Mouse (Mus musculus): Measurements from ENCODE around the gene Sun1. TPM values are rescaled to one million over a fixed set of nuclear protein-coding genes. Genes with fewer than 3 reads are reported as not detected.
A peak's percentile ranks its signal among the peaks of the same experiment; 100 is the strongest.

The Sun1 gene
- polyA plus RNA-seq, 1 experiment from 2014 or later = 49.1 TPM

- 67% methylated on average over 10 of the region's 11 CpGs for WGBS
- no peak for ATAC-seq
Measured at GRCm38 (mm10) chr5:139281373-139282112, 81.1 kb downstream of the Sun1 start.

DNA sequence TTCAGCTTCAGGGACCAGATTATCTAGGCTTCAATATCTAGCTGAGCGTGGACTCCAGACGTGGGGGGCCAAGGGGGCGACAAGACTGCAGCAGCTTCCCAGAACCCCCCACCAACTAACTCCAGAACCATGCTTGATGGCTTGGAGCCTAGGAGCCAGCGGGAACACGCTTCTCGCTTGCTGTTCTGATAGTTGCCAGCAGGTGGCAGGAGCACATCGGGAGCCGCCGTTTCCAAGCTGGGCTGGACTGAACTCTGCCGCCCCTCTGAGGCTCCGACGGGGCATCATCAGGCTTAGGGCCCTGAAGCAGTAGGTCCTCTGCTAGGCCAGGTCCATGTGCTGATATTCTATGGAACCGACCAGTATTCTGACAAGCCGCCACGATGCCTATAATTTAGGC, 81.8 kb downstream of the Sun1 start:
- no peaks in the 10 kb centered on the region for H3K36me3 ChIP-seq
- 6% methylated on average over 15 of the region's 15 CpGs for WGBS

More at GRCm38 (mm10) chr5:139281373-139282112, 81.1 kb downstream of the Sun1 start:
- no peaks in the 10 kb centered on the region for H3K36me3 ChIP-seq
- no peak overlapping the region for H3K9ac ChIP-seq (replicated peaks)
- no peaks in the 10 kb centered on the region for H3K4me1 ChIP-seq (replicated peaks)
- H3K9me3 ChIP-seq = no peaks in the 10 kb centered on the region
- H3K4me3 ChIP-seq (replicated peaks) = no peak overlapping the region
- H3K27ac ChIP-seq = no peak overlapping the region
- no peak overlapping the region for H3K4me2 ChIP-seq (replicated peaks)
- no peaks in the 10 kb centered on the region for H3K27me3 ChIP-seq

GRCm38 (mm10) chr5:139283460-139284180, 83.2 kb downstream of the Sun1 start:
- 94% methylated on average over 14 of the region's 14 CpGs for WGBS

More for the DNA sequence above, 81.8 kb downstream of the Sun1 start:
- Histone ChIP-seq H3K4me1 (replicated peaks) (no peaks in the 10 kb centered on the region), H3K4me2 (replicated peaks) (no peak overlapping the region), H3K9ac (replicated peaks) (no peak overlapping the region), H3K4me3 (replicated peaks) (no peak overlapping the region), H3K27ac (no peak overlapping the region), H3K9me3 (no peaks in the 10 kb centered on the region), H3K27me3 (no peaks in the 10 kb centered on the region)
- peak; percentile 86 for ATAC-seq

GRCm38 (mm10) chr5:139285383-139286067, 85.1 kb downstream of the Sun1 start:
- Histone ChIP-seq H3K27me3 (no peaks in the 10 kb centered on the region), H3K4me3 (replicated peaks) (no peak overlapping the region), H3K9ac (replicated peaks) (peak overlapping the region; percentile 14; the same call in 1 of the 2 replicates), H3K36me3 (no peaks in the 10 kb centered on the region), H3K4me2 (replicated peaks) (no peak overlapping the region), H3K27ac (no peak overlapping the region), H3K9me3 (no peaks in the 10 kb centered on the region), H3K4me1 (replicated peaks) (no peaks in the 10 kb centered on the region)
- WGBS = 44% methylated on average over 8 of the region's 8 CpGs
- ATAC-seq = no peak

More at GRCm38 (mm10) chr5:139283460-139284180, 83.2 kb downstream of the Sun1 start:
- no peak overlapping the region for H3K4me3 ChIP-seq (replicated peaks)
- H3K4me1 ChIP-seq (replicated peaks) = no peaks in the 10 kb centered on the region
- ATAC-seq = no peak
- H3K9me3 ChIP-seq = no peaks in the 10 kb centered on the region
- H3K36me3 ChIP-seq = no peaks in the 10 kb centered on the region
- no peak overlapping the region for H3K4me2 ChIP-seq (replicated peaks)
- no peak overlapping the region for H3K9ac ChIP-seq (replicated peaks)
- H3K27me3 ChIP-seq = no peaks in the 10 kb centered on the region
- no peak overlapping the region for H3K27ac ChIP-seq

DNA sequence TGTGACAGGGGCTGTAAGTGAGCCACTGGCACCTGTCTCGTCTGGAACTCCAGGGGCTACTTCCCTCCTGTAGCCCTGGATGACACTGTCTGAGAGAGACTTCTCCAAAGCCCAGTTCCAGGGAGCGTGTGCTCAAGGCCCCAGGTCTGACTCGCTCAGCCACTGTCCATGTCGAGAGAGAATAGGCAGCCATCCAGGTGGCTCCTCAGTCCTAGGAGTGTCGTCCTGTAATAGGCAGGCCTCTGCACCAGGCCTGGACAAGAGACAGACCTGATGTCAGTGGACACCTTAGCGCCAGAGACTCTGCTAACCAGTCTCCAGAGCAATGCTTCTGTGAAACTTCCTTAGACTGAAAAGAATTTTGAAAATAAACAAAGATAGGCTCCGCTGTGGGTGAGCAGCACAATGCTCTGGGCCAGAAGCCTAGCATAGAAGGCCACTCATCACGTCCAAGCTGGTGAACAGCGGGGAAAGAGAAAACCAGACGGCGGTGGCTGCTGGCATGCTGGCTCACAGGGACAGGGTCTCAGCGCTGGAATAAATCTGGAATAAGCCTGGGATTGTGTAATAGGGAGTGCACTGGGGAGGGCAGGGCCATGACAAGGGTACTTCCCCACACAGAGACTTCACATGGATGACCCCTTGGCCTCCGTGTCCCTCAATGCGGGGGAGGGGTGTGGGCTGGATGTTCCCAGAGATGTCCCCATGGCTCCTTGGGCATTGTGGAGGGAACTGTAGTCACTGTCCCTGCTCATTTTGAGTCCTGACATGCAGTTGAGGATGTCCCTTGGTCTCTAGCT, 85.9 kb downstream of the Sun1 start:
- no peak overlapping the region for H3K4me2 ChIP-seq (replicated peaks)
- no peak overlapping the region for H3K27ac ChIP-seq
- H3K9ac ChIP-seq (replicated peaks) = peak overlapping the region; percentile 14; the same call in 1 of the 2 replicates
- H3K4me3 ChIP-seq (replicated peaks) = no peak overlapping the region
- H3K4me1 ChIP-seq (replicated peaks) = no peaks in the 10 kb centered on the region
- 74% methylated on average over 14 of the region's 14 CpGs for WGBS
- no peak for ATAC-seq
- H3K36me3 ChIP-seq = no peaks in the 10 kb centered on the region
- no peaks in the 10 kb centered on the region for H3K27me3 ChIP-seq
- no peaks in the 10 kb centered on the region for H3K9me3 ChIP-seq

DNA sequence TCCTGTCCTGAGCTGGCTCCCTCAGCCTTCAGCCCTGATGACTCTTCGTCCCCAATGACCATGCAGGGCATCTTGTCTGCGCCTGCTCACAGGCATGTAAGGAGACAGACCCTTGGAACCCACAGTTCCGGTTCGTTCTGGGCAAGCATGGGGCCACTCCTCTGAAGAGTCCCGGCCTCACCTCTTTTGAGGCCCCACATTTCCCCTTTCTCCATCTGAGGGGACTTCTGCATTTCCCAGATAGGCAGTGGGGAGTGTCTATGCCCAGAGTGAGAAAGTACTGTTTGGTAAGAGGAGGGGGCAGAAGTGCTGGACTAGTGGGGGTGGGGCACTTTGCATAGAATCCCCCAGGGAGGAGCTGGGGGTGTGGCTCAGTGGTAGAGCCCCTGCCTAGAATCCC, 86.7 kb downstream of the Sun1 start:
- no peaks in the 10 kb centered on the region for H3K27me3 ChIP-seq
- no peak overlapping the region for H3K9ac ChIP-seq (replicated peaks)
- no peak overlapping the region for H3K27ac ChIP-seq
- H3K4me2 ChIP-seq (replicated peaks) = no peak overlapping the region
- no peaks in the 10 kb centered on the region for H3K36me3 ChIP-seq
- H3K4me1 ChIP-seq (replicated peaks) = no peaks in the 10 kb centered on the region
- no peak overlapping the region for H3K4me3 ChIP-seq (replicated peaks)
- WGBS = 87% methylated on average over 5 of the region's 5 CpGs
- H3K9me3 ChIP-seq = no peaks in the 10 kb centered on the region
- ATAC-seq = no peak

- no peak overlapping the region for H3K27ac ChIP-seq
- H3K4me3 ChIP-seq (replicated peaks) = no peak overlapping the region
- no peaks in the 10 kb centered on the region for H3K9me3 ChIP-seq
- no peaks in the 10 kb centered on the region; the same call in 1 of the 2 replicates for H3K36me3 ChIP-seq
- H3K9ac ChIP-seq (replicated peaks) = no peak overlapping the region
- ATAC-seq = no peak
- no peaks in the 10 kb centered on the region for H3K4me1 ChIP-seq (replicated peaks)
- 79% methylated on average over 4 of the region's 4 CpGs for WGBS
- no peaks in the 10 kb centered on the region for H3K27me3 ChIP-seq
- H3K4me2 ChIP-seq (replicated peaks) = no peak overlapping the region
Measured at GRCm38 (mm10) chr5:139287787-139288186, 87.3 kb downstream of the Sun1 start.

- Histone ChIP-seq H3K9ac (replicated peaks) (no peak overlapping the region), H3K4me1 (replicated peaks) (no peaks in the 10 kb centered on the region), H3K27me3 (no peaks in the 10 kb centered on the region), H3K4me3 (replicated peaks) (no peak overlapping the region), H3K9me3 (no peaks in the 10 kb centered on the region), H3K27ac (no peak overlapping the region), H3K4me2 (replicated peaks) (no peak overlapping the region), H3K36me3 (no peaks in the 10 kb centered on the region; the same call in 1 of the 2 replicates)
- no peak for ATAC-seq
- 75% methylated on average over 4 of the region's 4 CpGs for WGBS
Measured at GRCm38 (mm10) chr5:139288591-139288990, 88.2 kb downstream of the Sun1 start.

- Histone ChIP-seq H3K27ac (no peak overlapping the region), H3K4me2 (replicated peaks) (no peak overlapping the region), H3K36me3 (no peaks in the 10 kb centered on the region; the same call in 1 of the 2 replicates), H3K4me3 (replicated peaks) (no peak overlapping the region), H3K9ac (replicated peaks) (no peak overlapping the region), H3K27me3 (no peaks in the 10 kb centered on the region), H3K4me1 (replicated peaks) (no peaks in the 10 kb centered on the region), H3K9me3 (no peaks in the 10 kb centered on the region)
- ATAC-seq = no peak
- 86% methylated on average over 12 of the region's 12 CpGs for WGBS
Measured at GRCm38 (mm10) chr5:139290467-139291259, 90.2 kb downstream of the Sun1 start.

DNA sequence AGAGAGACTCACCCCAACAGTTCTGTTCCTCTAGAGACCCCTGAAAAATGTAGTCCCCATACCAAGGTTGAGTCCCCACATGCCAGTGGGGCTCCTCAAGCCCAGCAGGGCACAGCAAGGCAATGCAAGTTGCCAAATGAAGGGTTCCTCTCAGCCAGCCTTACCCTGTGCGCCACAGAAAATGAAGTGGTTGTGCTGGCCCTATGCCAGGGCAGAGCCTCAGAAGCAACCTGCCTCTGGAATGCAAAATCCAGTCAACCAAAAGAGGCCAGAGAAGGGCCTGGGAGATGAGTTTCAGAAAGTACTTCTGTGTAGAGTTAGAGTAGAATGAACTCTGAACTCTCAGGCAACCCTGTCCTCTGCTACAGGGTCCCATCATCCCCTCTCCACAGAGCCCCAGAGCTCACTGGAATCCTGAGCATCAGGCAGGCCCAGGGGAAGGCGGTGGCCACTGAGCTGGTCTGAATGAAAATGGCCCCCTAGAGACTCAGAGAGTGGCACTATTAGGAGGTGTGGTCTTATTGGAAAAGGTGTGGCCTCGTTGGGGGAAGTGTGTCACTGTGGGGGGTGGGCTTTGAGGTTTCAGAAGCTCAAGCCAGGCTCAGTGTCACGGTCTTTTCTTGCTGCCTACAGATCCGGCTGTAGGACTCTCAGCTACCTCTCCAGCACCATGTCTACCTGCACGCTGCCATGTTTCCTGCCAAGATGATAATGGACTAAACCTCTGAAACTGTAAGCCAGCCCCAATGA, 91.5 kb downstream of the Sun1 start:
- ATAC-seq = no peak

More for the DNA sequence above, 91.5 kb downstream of the Sun1 start:
- Histone ChIP-seq H3K4me3 (replicated peaks) (no peak overlapping the region), H3K27me3 (no peaks in the 10 kb centered on the region), H3K36me3 (no peaks in the 10 kb centered on the region; the same call in 1 of the 2 replicates), H3K27ac (no peak overlapping the region), H3K9ac (replicated peaks) (no peak overlapping the region), H3K4me2 (replicated peaks) (no peak overlapping the region), H3K4me1 (replicated peaks) (no peaks in the 10 kb centered on the region), H3K9me3 (no peaks in the 10 kb centered on the region)
- 72% methylated on average over 6 of the region's 6 CpGs for WGBS

Data from midbrain, embryonic 13.5 days (tissue).